Mouse (Mus musculus): Measurements from ENCODE around the gene Clec4g. TPM values are rescaled to one million over a fixed set of nuclear protein-coding genes. Genes with fewer than 3 reads are reported as not detected.

Clec4g gene
- total and polyA plus RNA-seq, 3 experiments: 0.11 TPM; not detected in 2

DNA sequence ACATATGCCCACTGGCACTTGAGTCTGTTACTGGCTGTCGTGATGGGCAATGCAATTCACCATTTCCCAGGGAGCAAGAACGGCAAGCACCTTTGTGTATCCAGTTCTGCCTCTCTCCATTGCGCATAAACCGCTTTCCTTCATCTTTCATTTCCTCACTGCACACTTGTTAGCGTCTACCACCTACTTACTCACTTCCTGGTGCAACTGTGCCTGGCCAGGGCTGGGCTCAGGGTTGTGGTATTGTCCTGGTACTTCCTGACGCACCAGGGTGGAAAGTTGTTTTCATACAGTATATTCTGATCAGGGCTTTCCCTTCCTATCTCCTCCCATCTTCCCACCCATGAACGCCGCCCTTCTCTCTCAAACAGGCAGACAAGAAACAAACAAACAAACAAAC lies 59.6 kb downstream of the Clec4g start:
- no peaks in the 10 kb centered on the region for H3K9me3 ChIP-seq (replicated peaks)
- H3K4me3 ChIP-seq (ENCODE audit: low read depth, low read length): no peak overlapping the region
- no peak for TF ChIP-seq TAL1 (conservative IDR thresholded peaks at IDR 0.05; ENCODE audit: low read depth, low read length)
- no peak for TF ChIP-seq GATA2 (IDR thresholded peaks at IDR 0.05; ENCODE audit: borderline replicate concordance, low read depth, low read length)
- no peak for TF ChIP-seq GATA1 (IDR thresholded peaks at IDR 0.05; ENCODE audit: borderline replicate concordance, low read length)
- no peak for TF ChIP-seq POLR2AphosphoS5 (IDR thresholded peaks at IDR 0.05; ENCODE audit: insufficient replicate concordance, low read depth, low read length)
- no peaks in the 10 kb centered on the region for H3K36me3 ChIP-seq (replicated peaks)
- H3K4me1 ChIP-seq (ENCODE audit: insufficient read depth, low read depth, low read length): no peaks in the 10 kb centered on the region
- no peak for ATAC-seq (ENCODE audit: extremely low read depth, insufficient number of reproducible peaks, low FRiP score, poor library complexity, severe bottlenecking)
- no peak for DNase-seq (ENCODE audit: low spot score)
- H3K27me3 ChIP-seq (ENCODE audit: insufficient read depth, low read length): peaks cover 48% of the 10 kb centered on the region

Other genes with a start within 250 kb of the Clec4g start
- not detected in 2 replicates for gene Tex45, start 249.8 kb downstream of the Clec4g start, total RNA-seq (2014; fragmentation: Nextera tagmentation)
- gene Tex45, start 249.8 kb downstream of the Clec4g start, total RNA-seq (2017): 0.11 TPM in 1 of 2 replicates, not detected in the other
- not detected in 2 replicates for gene Tex45, start 249.8 kb downstream of the Clec4g start, polyA plus RNA-seq (2012)
- 25.7 and 26.6 TPM in 2 replicates for gene Zfp358, start 227.5 kb downstream of the Clec4g start, total RNA-seq (2014; fragmentation: Nextera tagmentation)
- gene Zfp358, start 227.5 kb downstream of the Clec4g start, total RNA-seq (2017): 6.6 and 7.4 TPM in 2 replicates
- 19.2 and 22.7 TPM in 2 replicates for gene Zfp358, start 227.5 kb downstream of the Clec4g start, polyA plus RNA-seq (2012)
- gene Mcoln1, start 220.2 kb downstream of the Clec4g start, total RNA-seq (2014; fragmentation: Nextera tagmentation): 42.4 and 43.6 TPM in 2 replicates
- 41.5 and 46.9 TPM in 2 replicates for gene Mcoln1, start 220.2 kb downstream of the Clec4g start, total RNA-seq (2017)
- 144 and 171 TPM in 2 replicates for gene Mcoln1, start 220.2 kb downstream of the Clec4g start, polyA plus RNA-seq (2012)
- gene Pnpla6, start 205.3 kb downstream of the Clec4g start, total RNA-seq (2014; fragmentation: Nextera tagmentation): 39.8 and 61.5 TPM in 2 replicates
- 33.9 and 34.3 TPM in 2 replicates for gene Pnpla6, start 205.3 kb downstream of the Clec4g start, total RNA-seq (2017)
- gene Pnpla6, start 205.3 kb downstream of the Clec4g start, polyA plus RNA-seq (2012): 21.4 and 25.1 TPM in 2 replicates
- not detected in 2 replicates for gene C330021F23Rik, start 152.7 kb downstream of the Clec4g start, total RNA-seq (2014; fragmentation: Nextera tagmentation)
- 0.49 and 1.2 TPM in 2 replicates for gene C330021F23Rik, start 152.7 kb downstream of the Clec4g start, total RNA-seq (2017)
- not detected in 2 replicates for gene C330021F23Rik, start 152.7 kb downstream of the Clec4g start, polyA plus RNA-seq (2012)
- not detected in 2 replicates for gene Camsap3, start 133.4 kb downstream of the Clec4g start, total RNA-seq (2014; fragmentation: Nextera tagmentation)
- gene Camsap3, start 133.4 kb downstream of the Clec4g start, total RNA-seq (2017): not detected in 2 replicates
- gene Camsap3, start 133.4 kb downstream of the Clec4g start, polyA plus RNA-seq (2012): not detected in 2 replicates
- 35.4 and 38.8 TPM in 2 replicates for gene Xab2, start 99.3 kb downstream of the Clec4g start, total RNA-seq (2014; fragmentation: Nextera tagmentation)
- 47.1 and 48.4 TPM in 2 replicates for gene Xab2, start 99.3 kb downstream of the Clec4g start, total RNA-seq (2017)
- 47.9 and 48.9 TPM in 2 replicates for gene Xab2, start 99.3 kb downstream of the Clec4g start, polyA plus RNA-seq (2012)
- gene Pet100, start 99.1 kb downstream of the Clec4g start, total RNA-seq (2014; fragmentation: Nextera tagmentation): 25.8 and 52.9 TPM in 2 replicates
- gene Pet100, start 99.1 kb downstream of the Clec4g start, total RNA-seq (2017): 116 and 136 TPM in 2 replicates
- 17.7 and 22.2 TPM in 2 replicates for gene Pet100, start 99.1 kb downstream of the Clec4g start, polyA plus RNA-seq (2012)
- not detected in 2 replicates for gene Pcp2, start 95.1 kb downstream of the Clec4g start, total RNA-seq (2014; fragmentation: Nextera tagmentation)
- gene Pcp2, start 95.1 kb downstream of the Clec4g start, total RNA-seq (2017): 0.38 TPM in 1 of 2 replicates, not detected in the other
- not detected in 2 replicates for gene Pcp2, start 95.1 kb downstream of the Clec4g start, polyA plus RNA-seq (2012)
- gene Stxbp2, start 89.7 kb downstream of the Clec4g start, total RNA-seq (2014; fragmentation: Nextera tagmentation): 224 and 287 TPM in 2 replicates
- 181 and 203 TPM in 2 replicates for gene Stxbp2, start 89.7 kb downstream of the Clec4g start, total RNA-seq (2017)
- gene Stxbp2, start 89.7 kb downstream of the Clec4g start, polyA plus RNA-seq (2012): 399 and 514 TPM in 2 replicates
- not detected in 2 replicates for gene Retn, start 64.9 kb downstream of the Clec4g start, total RNA-seq (2014; fragmentation: Nextera tagmentation)
- gene Retn, start 64.9 kb downstream of the Clec4g start, total RNA-seq (2017): not detected in 2 replicates
- not detected in 2 replicates for gene Retn, start 64.9 kb downstream of the Clec4g start, polyA plus RNA-seq (2012)
- gene Mcemp1, start 54.9 kb downstream of the Clec4g start, total RNA-seq (2014; fragmentation: Nextera tagmentation): not detected in 2 replicates
- gene Mcemp1, start 54.9 kb downstream of the Clec4g start, total RNA-seq (2017): 0.11 TPM in 1 of 2 replicates, not detected in the other
- gene Mcemp1, start 54.9 kb downstream of the Clec4g start, polyA plus RNA-seq (2012): not detected in 2 replicates
- gene Fcor, start 48.3 kb downstream of the Clec4g start, total RNA-seq (2014; fragmentation: Nextera tagmentation): not detected in 2 replicates
- gene Fcor, start 48.3 kb downstream of the Clec4g start, total RNA-seq (2017): not detected in 2 replicates
- gene Fcor, start 48.3 kb downstream of the Clec4g start, polyA plus RNA-seq (2012): not detected in 2 replicates
- gene Trappc5, start 44.4 kb downstream of the Clec4g start, total RNA-seq (2014; fragmentation: Nextera tagmentation): 12.9 and 15.5 TPM in 2 replicates
- 22.3 and 24.4 TPM in 2 replicates for gene Trappc5, start 44.4 kb downstream of the Clec4g start, total RNA-seq (2017)
- 16.5 and 20.2 TPM in 2 replicates for gene Trappc5, start 44.4 kb downstream of the Clec4g start, polyA plus RNA-seq (2012)
- gene Fcer2a, start 26.5 kb downstream of the Clec4g start, total RNA-seq (2014; fragmentation: Nextera tagmentation): not detected in 2 replicates
- 0.06 TPM in 1 of 2 replicates, not detected in the other for gene Fcer2a, start 26.5 kb downstream of the Clec4g start, total RNA-seq (2017)
- gene Fcer2a, start 26.5 kb downstream of the Clec4g start, polyA plus RNA-seq (2012): not detected in 2 replicates
- not detected in 2 replicates for gene Cd209a, start 28.3 kb upstream of the Clec4g start, total RNA-seq (2014; fragmentation: Nextera tagmentation)
- gene Cd209a, start 28.3 kb upstream of the Clec4g start, total RNA-seq (2017): 0.17 TPM in 1 of 2 replicates, not detected in the other
- not detected in 2 replicates for gene Cd209a, start 28.3 kb upstream of the Clec4g start, polyA plus RNA-seq (2012)
- gene Cd209e, start 133.7 kb upstream of the Clec4g start, total RNA-seq (2014; fragmentation: Nextera tagmentation): not detected in 2 replicates
- not detected in 2 replicates for gene Cd209e, start 133.7 kb upstream of the Clec4g start, total RNA-seq (2017)
- not detected in 2 replicates for gene Cd209e, start 133.7 kb upstream of the Clec4g start, polyA plus RNA-seq (2012)
- not detected in 2 replicates for gene Cd209d, start 157.9 kb upstream of the Clec4g start, total RNA-seq (2014; fragmentation: Nextera tagmentation)
- not detected in 2 replicates for gene Cd209d, start 157.9 kb upstream of the Clec4g start, total RNA-seq (2017)
- gene Cd209d, start 157.9 kb upstream of the Clec4g start, polyA plus RNA-seq (2012): not detected in 2 replicates
- gene Cd209b, start 206.2 kb upstream of the Clec4g start, total RNA-seq (2014; fragmentation: Nextera tagmentation): not detected in 2 replicates
- 0.05 and 0.12 TPM in 2 replicates for gene Cd209b, start 206.2 kb upstream of the Clec4g start, total RNA-seq (2017)
- not detected in 2 replicates for gene Cd209b, start 206.2 kb upstream of the Clec4g start, polyA plus RNA-seq (2012)
- not detected in 2 replicates for gene Cd209c, start 234.1 kb upstream of the Clec4g start, total RNA-seq (2014; fragmentation: Nextera tagmentation)
- gene Cd209c, start 234.1 kb upstream of the Clec4g start, total RNA-seq (2017): 0.35 and 0.71 TPM in 2 replicates
- not detected in 2 replicates for gene Cd209c, start 234.1 kb upstream of the Clec4g start, polyA plus RNA-seq (2012)

All from G1E (cell line).